Mouse (Mus musculus): ENCODE data around the gene Atp6v1g1. TPM values are rescaled to one million over a fixed set of nuclear protein-coding genes. Genes with fewer than 3 reads are reported as not detected.
A peak's percentile ranks its signal among the peaks of the same experiment; 100 is the strongest.

Atp6v1g1 gene
- total and polyA plus RNA-seq, 3 experiments = 78.7 to 143 (median 95.1) TPM

GRCm38 (mm10) chr4:63555111-63555510 is 10.5 kb downstream of the Atp6v1g1 start:
- no peak for TF ChIP-seq TCF12 (IDR thresholded peaks at IDR 0.05; ENCODE audit: low read depth, low read length)
- no peak for TF ChIP-seq USF1 (IDR thresholded peaks at IDR 0.05; ENCODE audit: low read depth, low read length)
- TF ChIP-seq JUN (IDR thresholded peaks at IDR 0.05; ENCODE audit: insufficient read depth, low read depth, low read length) = no peak
- no peak for TF ChIP-seq CHD2 (IDR thresholded peaks at IDR 0.05; ENCODE audit: low read length)
- no peak for TF ChIP-seq MAX (IDR thresholded peaks at IDR 0.05; ENCODE audit: low read length)
- no peak for TF ChIP-seq ZMIZ1 (IDR thresholded peaks at IDR 0.05; ENCODE audit: low read depth, low read length)
- TF ChIP-seq MEF2A (IDR thresholded peaks at IDR 0.05; ENCODE audit: borderline replicate concordance, low read depth, low read length) = no peak
- Histone ChIP-seq H3K4me1 (ENCODE audit: control insufficient read depth in 1 of 2, insufficient read depth in 2 of 2) (peaks cover 15 to 36% of the 10 kb centered on the region in 2 experiments), H3K9ac (ENCODE audit: insufficient read depth, low read depth) (no peak overlapping the region), H3K27me3 (replicated peaks) (no peaks in the 10 kb centered on the region), H3K27ac (ENCODE audit: insufficient read depth, low read depth) (no peak overlapping the region), H3K4me2 (ENCODE audit: insufficient read depth, low read depth, poor library complexity, severe bottlenecking) (no peak overlapping the region), H3K9me3 (replicated peaks; ENCODE audit: low read length) (no peaks in the 10 kb centered on the region), H3K36me3 (replicated peaks in 1 of 2; ENCODE audit: control insufficient read depth in 1 of 2, insufficient read depth in 1 of 2, low read length in 1 of 2) (peaks cover 26 to 48% of the 10 kb centered on the region in 2 experiments), H3K4me3 (replicated peaks in 1 of 3; ENCODE audit: low read depth in 2 of 3, low read length in 2 of 3, poor library complexity in 1 of 3) (no peak overlapping the region), H3K79me2 (replicated peaks; ENCODE audit: control insufficient read depth, extremely low read depth, insufficient read depth, poor library complexity, severe bottlenecking) (no peaks in the 10 kb centered on the region)
- in situ Hi-C loops (cut with MboI; ENCODE audit: low pct_ligation_motif_present, low pct_unique_long_range_greater_than_20kb, low sequenced_read_pairs) (loop anchor here (25.0 kb wide), 1 partner anchor 343 kb away; the partner anchor contains the start of gene Col27a1), dilution Hi-C loops (cut with MboI; ENCODE audit: extremely low pct_ligation_motif_present, extremely low pct_unique_long_range_greater_than_20kb, low sequenced_read_pairs) (no loop called here)
- DNase-seq (ENCODE audit: extremely low read depth) = no peak

- in situ Hi-C loops (cut with MboI; ENCODE audit: low pct_ligation_motif_present, low pct_unique_long_range_greater_than_20kb, low sequenced_read_pairs) = loop anchor here (25.0 kb wide), 1 partner anchor 344 kb away; the partner anchor contains the start of gene Col27a1
- Histone ChIP-seq H3K9ac (ENCODE audit: insufficient read depth, low read depth) (no peak overlapping the region), H3K9me3 (replicated peaks; ENCODE audit: low read length) (no peaks in the 10 kb centered on the region), H3K27me3 (replicated peaks) (no peaks in the 10 kb centered on the region), H3K27ac (ENCODE audit: insufficient read depth, low read depth) (no peak overlapping the region), H3K4me3 (replicated peaks in 1 of 3; ENCODE audit: low read depth in 2 of 3, low read length in 2 of 3, poor library complexity in 1 of 3) (no peak overlapping the region), H3K4me1 (ENCODE audit: control insufficient read depth in 1 of 2, insufficient read depth in 2 of 2) (peaks cover 28 to 52% of the 10 kb centered on the region in 2 experiments), H3K4me2 (ENCODE audit: insufficient read depth, low read depth, poor library complexity, severe bottlenecking) (no peak overlapping the region), H3K79me2 (replicated peaks; ENCODE audit: control insufficient read depth, extremely low read depth, insufficient read depth, poor library complexity, severe bottlenecking) (no peaks in the 10 kb centered on the region), H3K36me3 (replicated peaks in 1 of 2; ENCODE audit: control insufficient read depth in 1 of 2, insufficient read depth in 1 of 2, low read length in 1 of 2) (peaks cover 15 to 36% of the 10 kb centered on the region in 2 experiments)
- DNase-seq (ENCODE audit: extremely low read depth) = no peak
- TF ChIP-seq UBTF (IDR thresholded peaks at IDR 0.05; ENCODE audit: low read depth, low read length) (no peak), IRF4 (IDR thresholded peaks at IDR 0.05; ENCODE audit: low read depth, low read length) (peak; percentile 23; the same call in 1 of the 2 replicates), MEF2A (IDR thresholded peaks at IDR 0.05; ENCODE audit: borderline replicate concordance, low read depth, low read length) (peak; percentile 56)
- dilution Hi-C loops (cut with MboI; ENCODE audit: extremely low pct_ligation_motif_present, extremely low pct_unique_long_range_greater_than_20kb, low sequenced_read_pairs) = no loop called here
Measured at GRCm38 (mm10) chr4:63556665-63557064, 12.1 kb downstream of the Atp6v1g1 start.

- in situ Hi-C loops (cut with MboI; ENCODE audit: low pct_ligation_motif_present, low pct_unique_long_range_greater_than_20kb, low sequenced_read_pairs) = loop anchor here (25.0 kb wide), 1 partner anchor 345 kb away; the partner anchor contains the start of gene Col27a1
- peaks cover 8 to 29% of the 10 kb centered on the region in 2 experiments for H3K36me3 ChIP-seq (replicated peaks in 1 of 2; ENCODE audit: control insufficient read depth in 1 of 2, insufficient read depth in 1 of 2, low read length in 1 of 2)
- H3K9me3 ChIP-seq (replicated peaks; ENCODE audit: low read length) = no peaks in the 10 kb centered on the region
- peak; percentile 36 for DNase-seq (ENCODE audit: extremely low read depth)
- no peak overlapping the region for H3K27ac ChIP-seq (ENCODE audit: insufficient read depth, low read depth)
- peak overlapping the region; percentile 74 to 79 (median 77) for H3K4me3 ChIP-seq (replicated peaks in 1 of 3; ENCODE audit: low read depth in 2 of 3, low read length in 2 of 3, poor library complexity in 1 of 3)
- peaks cover 32 to 59% of the 10 kb centered on the region in 2 experiments for H3K4me1 ChIP-seq (ENCODE audit: control insufficient read depth in 1 of 2, insufficient read depth in 2 of 2)
- peak overlapping the region; percentile 77 for H3K4me2 ChIP-seq (ENCODE audit: insufficient read depth, low read depth, poor library complexity, severe bottlenecking)
- no peaks in the 10 kb centered on the region for H3K79me2 ChIP-seq (replicated peaks; ENCODE audit: control insufficient read depth, extremely low read depth, insufficient read depth, poor library complexity, severe bottlenecking)
- H3K27me3 ChIP-seq (replicated peaks) = no peaks in the 10 kb centered on the region
- dilution Hi-C loops (cut with MboI; ENCODE audit: extremely low pct_ligation_motif_present, extremely low pct_unique_long_range_greater_than_20kb, low sequenced_read_pairs) = no loop called here
- H3K9ac ChIP-seq (ENCODE audit: insufficient read depth, low read depth) = peak overlapping the region; percentile 99
- TF ChIP-seq ZKSCAN1 (IDR thresholded peaks at IDR 0.05; ENCODE audit: borderline replicate concordance, low read depth, low read length) (no peak), MAX (IDR thresholded peaks at IDR 0.05; ENCODE audit: low read length) (peak; percentile 51; the same call in 1 of the 2 replicates), SIN3A (IDR thresholded peaks at IDR 0.05; ENCODE audit: low read length) (peak; percentile 68; the same call in 1 of the 2 replicates), E2F4 (IDR thresholded peaks at IDR 0.05; ENCODE audit: insufficient replicate concordance, low read depth, low read length) (no peak), ZMIZ1 (IDR thresholded peaks at IDR 0.05; ENCODE audit: low read depth, low read length) (0 out of 2 replicates have a peak, but pooled peaks have one; percentile 46), USF1 (IDR thresholded peaks at IDR 0.05; ENCODE audit: low read depth, low read length) (no peak), ETS1 (conservative IDR thresholded peaks at IDR 0.05; ENCODE audit: low read depth, low read length) (no peak), ZNF384 (IDR thresholded peaks at IDR 0.05; ENCODE audit: low read depth, low read length) (no peak), TCF12 (IDR thresholded peaks at IDR 0.05; ENCODE audit: low read depth, low read length) (no peak), NRF1 (IDR thresholded peaks at IDR 0.05; ENCODE audit: low read depth, low read length) (no peak), MXI1 (IDR thresholded peaks at IDR 0.05; ENCODE audit: low read depth, low read length) (no peak; the same call in 1 of the 2 replicates), KAT2A (IDR thresholded peaks at IDR 0.05; ENCODE audit: insufficient replicate concordance, low read length) (no peak), CHD2 (IDR thresholded peaks at IDR 0.05; ENCODE audit: low read length) (0 out of 2 replicates have a peak, but pooled peaks have one; percentile 22), PAX5 (IDR thresholded peaks at IDR 0.05; ENCODE audit: low read length) (no peak), UBTF (IDR thresholded peaks at IDR 0.05; ENCODE audit: low read depth, low read length) (no peak), RCOR1 (conservative IDR thresholded peaks at IDR 0.05; ENCODE audit: low read depth, low read length) (no peak), TBP (conservative IDR thresholded peaks at IDR 0.05; ENCODE audit: low read depth, low read length) (no peak)
Measured at GRCm38 (mm10) chr4:63557124-63558059, 12.8 kb downstream of the Atp6v1g1 start.

All from CH12.LX (cell line).